Mouse (Mus musculus): ENCODE data around the gene Nrp2.

Nrp2 gene

GRCm38 (mm10) chr1:62780068-62780761, 77.1 kb downstream of the Nrp2 start:
- no peak for DNase-seq (ENCODE audit: low read depth, low spot score)

GRCm38 (mm10) chr1:62782155-62782554, 79.1 kb downstream of the Nrp2 start:
- DNase-seq (ENCODE audit: low read depth, low spot score): no peak

GRCm38 (mm10) chr1:62782573-62782972, 79.5 kb downstream of the Nrp2 start:
- DNase-seq (ENCODE audit: low read depth, low spot score): no peak

GRCm38 (mm10) chr1:62783354-62784083, 80.4 kb downstream of the Nrp2 start:
- no peak for DNase-seq (ENCODE audit: low read depth, low spot score)

- DNase-seq (ENCODE audit: low read depth, low spot score): no peak
Observed at GRCm38 (mm10) chr1:62784084-62784392, 81.0 kb downstream of the Nrp2 start.

GRCm38 (mm10) chr1:62786255-62786654, 83.2 kb downstream of the Nrp2 start:
- no peak for DNase-seq (ENCODE audit: low read depth, low spot score)

- DNase-seq (ENCODE audit: low read depth, low spot score): no peak
Observed at GRCm38 (mm10) chr1:62787546-62787945, 84.5 kb downstream of the Nrp2 start.

GRCm38 (mm10) chr1:62794223-62794895, 91.3 kb downstream of the Nrp2 start:
- no peak for DNase-seq (ENCODE audit: low read depth, low spot score)

- DNase-seq (ENCODE audit: low read depth, low spot score): no peak
Observed at GRCm38 (mm10) chr1:62794896-62795255, 91.8 kb downstream of the Nrp2 start.

- no peak for DNase-seq (ENCODE audit: low read depth, low spot score)
Observed at GRCm38 (mm10) chr1:62795307-62796037, 92.4 kb downstream of the Nrp2 start.

GRCm38 (mm10) chr1:62796038-62796647, 93.1 kb downstream of the Nrp2 start:
- no peak for DNase-seq (ENCODE audit: low read depth, low spot score)

- no peak for DNase-seq (ENCODE audit: low read depth, low spot score)
Observed at GRCm38 (mm10) chr1:62799427-62799826, 96.3 kb downstream of the Nrp2 start.

GRCm38 (mm10) chr1:62800351-62800750, 97.3 kb downstream of the Nrp2 start:
- no peak for DNase-seq (ENCODE audit: low read depth, low spot score)

- DNase-seq (ENCODE audit: low read depth, low spot score): no peak
Observed at GRCm38 (mm10) chr1:62801429-62801828, 98.3 kb downstream of the Nrp2 start.

GRCm38 (mm10) chr1:62801842-62802241, 98.8 kb downstream of the Nrp2 start:
- no peak for DNase-seq (ENCODE audit: low read depth, low spot score)

- DNase-seq (ENCODE audit: low read depth, low spot score): no peak
Observed at GRCm38 (mm10) chr1:62803544-62803943, 100.5 kb downstream of the Nrp2 start.

GRCm38 (mm10) chr1:62806014-62806413, 102.9 kb downstream of the Nrp2 start:
- no peak for DNase-seq (ENCODE audit: low read depth, low spot score)

- DNase-seq (ENCODE audit: low read depth, low spot score): no peak
Observed at GRCm38 (mm10) chr1:62808395-62808794, 105.3 kb downstream of the Nrp2 start.

- no peak for DNase-seq (ENCODE audit: low read depth, low spot score)
Observed at GRCm38 (mm10) chr1:62809601-62810228, 106.6 kb downstream of the Nrp2 start.

- no peak for DNase-seq (ENCODE audit: low read depth, low spot score)
Observed at GRCm38 (mm10) chr1:62811141-62811540, 108.1 kb downstream of the Nrp2 start.

Data from skeletal muscle tissue, adult 2 months (tissue).